Mouse (Mus musculus) spleen, adult 2 months (tissue): ENCODE results near the gene Tsen15.

Source experiments
- CTCF ChIP-seq: fragments of 200-500 bp; IDR thresholded peaks from 2 replicates; pipeline ENCODE4 v1.5.1; 2011; ENCODE audit warnings: mild to moderate bottlenecking, inconsistent platforms; ENCODE audit not compliant: insufficient read depth, insufficient read length, insufficient replicate concordance; ENCODE audit errors: extremely low read depth
- POLR2A ChIP-seq: fragments of 200-500 bp; IDR thresholded peaks from 2 replicates; pipeline ENCODE4 v1.6.1; 2011; ENCODE audit warnings: low read depth, low read length, inconsistent platforms

DNA sequence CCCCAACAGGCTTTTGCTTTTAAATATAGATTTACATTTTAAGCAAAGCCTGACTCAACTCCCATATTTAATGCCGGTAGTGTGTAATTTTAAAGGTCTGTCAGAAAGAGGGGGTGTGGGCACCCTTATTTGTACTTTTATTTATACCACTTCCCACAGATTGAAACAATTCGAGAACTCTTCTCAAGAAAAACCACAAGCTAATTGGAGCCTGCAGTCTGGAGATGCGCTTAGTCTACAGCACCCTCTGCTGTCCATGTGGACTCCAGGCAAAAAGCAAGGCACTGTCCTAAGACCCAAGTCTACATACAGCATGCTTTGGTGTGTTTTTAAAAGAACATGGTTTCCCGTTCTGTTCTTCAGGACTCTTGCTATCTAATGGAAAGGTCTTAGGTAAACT lies 17.3 kb downstream of the Tsen15 start:
- TF ChIP-seq CTCF (peak; percentile 49; the same call in 1 of the 2 replicates), POLR2A (no peak)
